Mouse (Mus musculus) CH12F3 (cell line): Measurements from ENCODE around the gene Rita1.

ENCODE experiments used
- in situ Hi-C: fragments of 300-500 bp; cut with MboI; formaldehyde crosslinking; loops from 2 replicates; pipeline ENCODE4 v1.14.3; 2020; ENCODE audit warnings: low sequenced_read_pairs

The Rita1 gene

DNA sequence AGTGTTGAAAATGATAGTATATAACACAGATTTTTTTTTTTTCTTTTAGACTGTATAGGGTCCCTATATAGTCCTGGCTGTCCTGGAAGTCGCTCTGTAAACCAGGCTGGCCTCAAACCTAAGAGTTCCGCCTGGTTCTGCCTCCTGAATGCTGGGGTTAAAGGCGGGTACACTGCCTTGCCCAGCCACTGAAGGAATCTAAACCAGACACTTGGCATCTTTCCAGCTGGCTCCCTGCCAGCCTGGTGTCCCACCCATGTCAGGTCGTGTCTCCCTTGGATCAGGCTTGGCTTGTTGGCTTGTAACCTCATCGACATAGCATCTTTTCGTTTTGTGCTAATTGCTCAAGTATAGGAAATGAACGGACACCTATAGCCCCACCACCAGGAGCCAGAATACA lies 16.2 kb upstream of the Rita1 start:
- in situ Hi-C loops = no loop called here

DNA sequence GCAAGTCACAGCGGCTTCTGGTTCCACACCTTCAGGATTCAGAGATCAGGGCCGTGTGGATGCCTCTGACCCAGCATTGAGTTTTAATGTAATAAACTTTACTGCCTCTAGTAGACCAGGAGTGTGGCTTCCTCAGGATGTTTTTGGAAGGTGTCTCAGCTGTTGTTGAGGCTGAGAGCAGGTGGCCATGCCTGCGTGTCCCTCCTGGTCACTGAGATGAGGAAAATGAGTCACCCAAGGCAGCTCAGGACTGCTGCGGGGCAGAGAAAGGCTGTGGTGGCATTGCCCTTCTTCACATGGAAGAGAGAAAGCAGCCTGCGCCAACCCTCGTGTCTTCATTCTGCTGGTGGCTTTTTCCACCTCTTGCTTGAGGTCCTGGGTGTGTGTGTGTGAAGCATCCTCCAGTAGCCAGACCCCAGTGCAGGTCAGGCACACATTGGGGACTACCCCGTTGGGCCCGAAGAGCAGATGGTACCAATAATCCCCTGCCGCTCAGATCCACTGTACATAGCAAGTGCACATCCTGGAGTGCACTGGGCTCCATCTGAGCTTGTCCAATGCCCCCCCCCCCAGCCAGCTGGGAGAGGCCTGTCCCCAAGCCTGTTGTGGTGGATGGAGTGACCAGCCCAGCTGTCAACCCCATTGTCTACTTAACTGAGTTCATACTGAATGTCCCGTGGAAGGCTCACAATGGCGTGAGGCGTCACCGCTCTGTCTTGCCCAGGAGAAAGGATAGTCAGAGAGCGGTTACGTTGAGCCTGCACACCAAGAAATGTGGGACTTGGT lies 15.3 kb upstream of the Rita1 start:
- in situ Hi-C loops = no loop called here

DNA sequence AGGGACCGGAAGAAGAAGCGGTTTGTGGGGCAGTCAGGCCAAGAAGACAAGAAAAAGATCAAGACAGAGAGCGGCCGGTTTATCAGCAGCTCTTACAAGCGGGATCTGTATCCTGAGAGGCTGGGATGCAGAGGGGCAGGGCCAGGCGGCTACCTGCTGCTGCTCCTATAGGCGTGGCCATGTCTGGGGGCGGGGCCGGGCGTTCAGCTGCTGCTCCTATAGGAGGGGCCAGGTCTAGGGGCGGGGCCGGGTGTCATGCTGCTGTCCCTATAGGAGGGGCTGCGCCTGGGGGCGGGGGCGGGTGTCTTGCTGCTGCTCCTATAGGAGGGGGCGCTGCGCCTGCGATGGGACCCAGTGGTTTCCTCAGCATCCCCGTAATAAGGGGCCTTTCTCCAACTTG lies 14.0 kb upstream of the Rita1 start:
- in situ Hi-C loops = no loop called here

DNA sequence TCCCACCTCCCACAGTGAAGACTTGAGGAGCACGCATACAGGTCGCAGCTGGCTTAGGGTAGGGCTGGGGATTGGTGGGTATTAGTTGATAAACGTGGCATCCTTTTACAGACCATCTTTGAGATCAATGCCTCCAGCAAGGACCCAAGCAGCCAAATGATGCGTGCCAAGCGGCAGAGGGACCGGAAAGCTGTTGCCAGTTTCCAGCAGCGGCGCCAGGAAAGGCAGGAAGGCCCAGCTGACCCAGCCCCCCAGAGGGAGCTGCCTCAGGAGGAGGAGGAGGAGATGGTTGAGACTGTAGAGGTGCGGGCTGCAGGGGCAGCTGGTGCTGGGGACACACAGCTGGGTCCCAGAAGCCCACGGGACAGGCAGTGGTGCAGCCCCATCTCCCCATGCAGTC lies 12.0 kb upstream of the Rita1 start:
- in situ Hi-C loops = no loop called here

DNA sequence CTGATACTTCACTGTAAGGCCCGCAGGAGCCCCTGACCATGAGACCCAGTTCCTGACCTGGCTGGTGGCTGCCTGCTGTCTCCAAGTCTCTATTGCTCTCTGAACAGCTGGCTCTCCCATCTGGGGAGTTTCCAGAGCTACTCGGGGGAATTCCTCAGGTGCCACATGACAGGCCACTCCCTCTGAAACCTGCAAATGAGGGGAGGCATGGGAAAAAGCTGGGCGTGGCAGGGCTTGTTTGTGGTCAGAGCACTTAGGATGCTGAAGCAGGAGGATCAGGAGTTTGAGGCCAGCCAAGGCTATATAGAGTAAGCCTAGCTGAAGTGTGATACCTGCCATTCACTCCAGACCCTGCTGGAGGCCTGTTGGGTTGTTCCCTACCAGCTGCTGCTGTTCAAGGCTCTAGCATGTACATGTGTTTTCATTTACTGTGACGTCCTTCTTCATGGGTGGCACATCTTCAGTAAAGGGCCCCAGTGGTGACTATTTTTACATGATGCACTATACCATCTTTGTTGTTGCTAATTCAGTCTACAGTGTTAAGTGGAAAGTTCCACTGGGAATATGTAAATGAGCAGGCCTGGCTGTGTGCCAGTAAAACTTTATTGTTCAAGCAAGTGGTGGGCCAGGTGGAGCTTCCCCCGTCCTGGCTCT lies 9.9 kb upstream of the Rita1 start:
- in situ Hi-C loops = no loop called here

DNA sequence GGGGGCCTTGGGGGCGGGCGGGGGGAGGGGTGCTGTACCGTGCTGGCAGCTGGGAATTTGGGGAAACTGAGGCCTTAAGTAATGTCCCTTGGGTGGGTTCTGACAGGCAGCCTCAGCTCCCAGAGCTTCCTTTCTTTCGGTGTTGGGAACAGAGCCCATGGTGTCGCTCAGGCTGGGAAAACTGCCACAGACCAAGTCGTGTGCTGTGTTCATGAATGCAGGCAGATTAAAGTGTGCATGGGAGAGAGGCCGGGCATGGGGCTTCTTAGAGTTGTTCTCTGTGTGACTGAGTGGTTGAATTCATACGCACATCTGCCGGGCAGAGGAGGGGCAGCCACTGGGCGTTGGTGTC lies 9.4 kb upstream of the Rita1 start:
- in situ Hi-C loops = no loop called here

DNA sequence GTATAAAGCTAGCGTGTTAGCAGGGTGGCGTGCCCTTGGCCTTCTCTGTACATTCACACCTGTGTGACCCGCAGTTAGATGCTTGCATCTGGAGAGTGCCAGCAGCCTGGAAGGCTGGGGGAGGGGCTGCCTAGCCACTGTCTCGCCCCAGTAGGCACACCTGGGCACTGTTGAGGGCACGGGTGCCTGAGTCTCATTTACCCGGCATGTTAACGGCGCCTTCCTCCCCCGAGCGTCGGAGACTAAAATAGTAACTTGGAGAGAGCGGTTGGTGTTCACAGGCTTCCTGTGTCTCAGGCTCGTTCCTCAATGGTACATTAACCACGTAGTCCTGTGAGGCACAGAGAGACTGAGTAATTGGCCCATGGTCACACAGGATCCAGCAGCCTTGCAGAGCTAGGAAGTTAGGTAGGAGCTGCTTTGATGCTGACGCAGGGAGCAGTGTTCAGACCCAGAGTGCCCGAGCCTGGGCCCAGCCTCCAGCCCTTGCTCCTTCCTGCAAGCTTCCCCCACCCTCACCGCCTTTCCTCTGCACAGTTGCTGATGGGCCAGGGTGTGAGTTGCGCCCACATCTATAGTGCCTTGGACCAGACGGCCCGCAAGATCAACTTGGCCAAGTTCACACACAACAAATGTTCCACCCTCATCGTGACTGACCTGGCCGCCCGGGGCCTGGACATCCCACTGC lies 8.8 kb upstream of the Rita1 start:
- in situ Hi-C loops = no loop called here

DNA sequence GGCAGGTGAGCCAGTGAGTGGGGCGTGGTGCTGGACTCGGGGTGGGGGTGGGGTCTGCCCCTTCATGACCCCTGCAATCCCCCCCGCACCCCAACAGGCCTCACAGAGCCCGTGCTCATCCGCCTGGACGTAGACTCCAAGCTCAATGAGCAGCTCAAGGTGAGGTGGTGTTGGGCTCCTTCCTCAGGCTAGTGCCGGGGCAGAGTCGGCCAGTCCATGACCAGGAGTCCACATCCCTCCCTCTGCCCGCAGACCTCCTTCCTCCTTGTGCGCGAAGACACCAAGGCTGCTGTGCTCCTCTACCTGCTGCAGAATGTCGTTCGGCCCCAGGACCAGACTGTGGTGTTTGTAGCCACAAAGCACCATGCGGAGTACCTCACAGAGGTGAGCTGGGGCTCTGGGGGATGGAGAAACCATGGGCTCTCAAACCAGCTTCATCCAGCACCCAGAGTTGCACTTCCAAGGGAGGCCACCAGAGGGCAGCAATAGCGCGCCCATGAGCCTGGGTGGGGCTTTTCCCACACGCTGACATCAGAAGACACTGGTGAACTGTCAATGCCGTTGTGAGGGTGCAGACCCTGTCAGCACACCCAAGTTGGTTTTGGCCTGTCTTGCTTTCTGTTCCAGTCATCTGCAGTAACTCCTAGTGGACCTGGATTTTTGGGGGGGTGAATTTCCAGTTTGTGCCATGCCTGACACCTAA lies 8.1 kb upstream of the Rita1 start:
- in situ Hi-C loops = no loop called here

DNA sequence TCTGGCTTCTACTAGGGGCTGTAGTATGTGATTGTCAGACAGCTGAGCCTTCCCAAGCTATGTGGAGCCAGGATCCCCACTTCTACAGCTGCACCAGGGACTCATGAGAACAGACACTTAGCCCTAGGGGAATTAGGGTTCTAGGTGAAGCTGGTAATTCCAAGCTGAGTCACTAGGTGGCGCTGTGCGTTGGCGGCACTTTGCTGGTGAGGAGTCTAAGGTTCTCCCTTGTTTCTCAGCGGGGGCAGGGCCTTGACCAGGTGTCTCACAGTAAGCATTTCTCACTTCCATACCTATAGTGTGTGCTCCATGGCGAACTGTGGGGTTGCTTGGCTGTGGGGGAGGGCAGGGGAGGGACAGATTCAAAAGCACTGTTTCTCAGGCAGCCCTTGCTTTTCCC lies 6.8 kb upstream of the Rita1 start:
- in situ Hi-C loops = no loop called here

DNA sequence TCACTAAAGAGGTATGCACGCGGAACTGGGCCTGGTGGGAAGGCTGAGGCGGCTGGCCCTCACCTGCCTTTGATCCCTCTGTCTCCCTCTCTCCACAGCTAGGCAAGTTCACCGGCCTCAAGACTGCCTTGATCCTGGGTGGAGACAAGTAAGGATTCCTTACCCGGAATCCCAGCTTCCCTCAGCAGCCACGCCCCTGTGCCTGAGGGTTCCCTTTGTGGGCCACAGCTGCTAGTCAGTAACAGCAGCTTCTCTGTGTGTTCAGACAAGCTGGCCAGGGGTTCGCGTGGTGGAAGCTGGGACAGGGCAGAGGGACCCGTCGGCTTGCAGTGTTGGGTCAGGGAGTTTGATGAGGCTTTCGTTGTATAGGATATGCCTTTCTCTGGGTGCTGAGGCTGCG lies 6.4 kb upstream of the Rita1 start:
- in situ Hi-C loops = no loop called here

DNA sequence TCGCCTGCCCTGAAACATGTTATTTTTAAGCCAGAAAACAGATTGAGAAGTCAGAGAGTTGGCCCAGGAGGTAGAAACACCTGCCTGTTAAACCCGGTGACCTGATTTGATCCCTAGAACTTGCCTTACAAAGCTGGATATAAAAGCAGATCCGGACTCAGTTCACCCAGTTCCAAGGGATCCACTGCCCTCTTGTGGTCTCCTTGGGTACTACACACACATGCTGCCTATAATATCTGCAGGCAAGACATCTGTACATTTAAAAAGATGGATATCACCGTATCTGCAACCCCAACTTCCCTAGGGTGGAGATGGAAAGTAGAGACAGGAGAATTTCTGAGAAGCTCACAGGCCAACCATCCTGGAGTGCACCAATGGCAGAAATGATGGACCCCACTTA lies 3.5 kb upstream of the Rita1 start:
- in situ Hi-C loops = no loop called here

DNA sequence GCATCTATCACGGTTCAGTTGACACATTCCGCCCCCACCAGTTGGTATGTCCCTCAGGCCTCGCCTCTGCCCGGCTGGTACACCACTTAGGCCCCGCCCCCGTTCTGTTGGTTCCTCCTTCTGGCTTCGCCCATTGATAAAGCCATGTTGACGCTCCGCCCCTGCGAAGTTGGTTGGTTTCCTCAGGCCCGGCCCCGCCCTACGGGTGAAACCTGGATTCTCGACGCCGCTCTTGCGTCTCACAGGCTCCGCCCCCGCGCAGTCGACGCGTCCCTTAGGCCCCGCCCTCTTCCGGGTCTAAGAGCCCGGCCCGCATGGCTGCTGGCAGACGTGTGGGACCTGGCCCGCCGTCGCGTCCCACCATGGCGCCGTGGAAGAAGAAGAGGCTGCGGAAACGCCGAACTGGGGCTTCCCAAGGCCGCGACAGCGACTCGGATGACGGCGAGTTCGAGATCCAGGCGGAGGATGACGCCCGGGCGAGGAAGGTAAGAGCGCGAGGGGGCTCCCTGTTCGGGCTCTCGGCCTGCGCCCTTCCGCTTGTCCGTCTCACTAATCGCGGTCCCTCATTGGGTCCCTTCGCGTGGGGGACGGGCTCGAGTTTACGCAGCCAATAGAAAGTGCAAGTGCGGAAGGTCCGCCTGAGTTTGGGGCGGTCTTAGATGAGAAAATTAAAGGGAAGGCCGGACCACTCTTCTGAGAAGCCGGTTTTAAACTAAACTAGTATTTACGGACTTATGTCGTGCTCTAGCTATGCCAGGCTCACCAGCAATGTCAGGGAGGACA lies 624 bp upstream of the Rita1 start:
- in situ Hi-C loops = no loop called here

DNA sequence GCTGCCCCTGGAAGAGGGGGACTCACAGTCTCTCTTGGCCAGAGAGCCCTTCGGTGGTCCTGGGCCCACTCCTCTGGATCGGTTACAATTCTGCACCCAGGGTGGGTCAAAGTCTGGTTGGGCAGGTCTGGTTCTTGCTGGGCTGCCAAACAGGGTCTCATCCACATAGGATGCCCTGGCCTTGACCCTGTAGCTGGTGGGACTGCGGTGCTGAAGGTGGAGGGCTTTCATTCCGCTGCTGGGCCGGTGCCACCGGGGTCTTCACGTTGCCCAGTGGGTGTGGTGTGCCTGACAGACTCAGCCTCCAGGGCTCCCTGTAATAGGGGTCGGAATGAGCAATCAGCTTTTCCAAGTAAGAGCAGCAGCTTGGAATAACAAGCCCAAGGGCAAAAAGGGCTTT lies 973 bp downstream of the Rita1 start:
- in situ Hi-C loops = no loop called here

DNA sequence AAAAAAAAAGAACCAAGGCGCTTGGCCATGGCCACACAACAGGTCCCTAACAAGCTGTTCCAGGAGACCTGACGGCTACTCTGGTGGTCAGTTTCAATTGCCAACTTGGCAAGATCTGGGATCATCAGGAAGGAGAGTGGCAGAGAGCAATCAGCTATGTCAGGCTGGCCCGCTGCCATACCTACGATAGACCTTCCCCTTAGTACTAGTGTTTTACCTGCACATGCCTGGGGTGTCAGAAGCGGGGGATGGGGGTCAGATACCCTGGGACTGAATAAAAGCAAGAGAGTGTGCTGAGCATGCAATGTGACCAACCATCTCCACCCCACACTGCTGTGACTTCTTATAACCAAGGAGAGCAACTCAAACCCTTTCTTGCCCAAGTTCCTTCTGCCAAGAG lies 1.5 kb downstream of the Rita1 start:
- in situ Hi-C loops = no loop called here

DNA sequence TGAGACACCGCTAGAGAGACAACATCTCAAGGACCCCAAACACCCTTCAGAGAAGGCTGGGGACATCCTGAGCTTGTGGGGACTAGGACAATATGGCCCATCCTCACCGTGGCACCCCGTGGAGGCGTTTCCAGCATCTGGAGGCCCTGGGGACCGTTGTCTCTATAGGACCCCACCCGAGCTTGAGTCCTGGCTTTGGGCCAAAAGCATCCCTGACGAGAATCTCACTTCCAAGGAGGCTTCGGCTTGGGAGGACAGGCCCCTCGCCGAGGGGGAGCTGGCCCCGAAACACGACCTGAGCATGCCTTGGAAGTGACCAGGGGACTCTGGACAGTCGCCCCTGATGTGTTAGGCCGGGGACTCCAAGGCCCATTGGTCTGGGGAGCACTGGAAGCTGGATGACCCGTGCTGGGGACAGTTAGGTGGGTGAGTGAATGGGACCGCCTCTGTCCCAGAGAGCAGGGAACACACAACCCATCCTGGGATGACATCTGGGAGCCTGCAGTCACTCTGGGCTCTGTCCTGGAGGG lies 3.1 kb downstream of the Rita1 start:
- in situ Hi-C loops = no loop called here

DNA sequence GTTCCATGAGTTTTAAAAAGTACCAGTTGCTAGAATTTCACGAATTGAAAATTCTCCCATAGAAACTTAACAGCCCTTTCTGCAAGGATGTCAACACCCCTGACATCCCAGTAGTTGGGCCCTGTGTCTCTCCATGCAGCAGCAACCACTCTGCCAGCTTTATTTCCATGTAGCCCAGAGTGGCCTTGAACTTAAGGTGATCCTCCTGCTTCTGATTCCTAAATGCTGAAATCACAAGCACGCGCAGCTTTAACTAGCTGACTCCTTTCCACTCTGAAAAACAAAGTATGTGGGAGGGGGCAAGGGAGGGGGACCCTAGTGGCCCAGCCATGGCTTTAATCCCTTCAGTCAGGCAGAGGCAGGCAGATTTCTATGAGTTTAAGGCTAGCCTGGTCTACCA lies 5.1 kb downstream of the Rita1 start:
- in situ Hi-C loops = no loop called here

DNA sequence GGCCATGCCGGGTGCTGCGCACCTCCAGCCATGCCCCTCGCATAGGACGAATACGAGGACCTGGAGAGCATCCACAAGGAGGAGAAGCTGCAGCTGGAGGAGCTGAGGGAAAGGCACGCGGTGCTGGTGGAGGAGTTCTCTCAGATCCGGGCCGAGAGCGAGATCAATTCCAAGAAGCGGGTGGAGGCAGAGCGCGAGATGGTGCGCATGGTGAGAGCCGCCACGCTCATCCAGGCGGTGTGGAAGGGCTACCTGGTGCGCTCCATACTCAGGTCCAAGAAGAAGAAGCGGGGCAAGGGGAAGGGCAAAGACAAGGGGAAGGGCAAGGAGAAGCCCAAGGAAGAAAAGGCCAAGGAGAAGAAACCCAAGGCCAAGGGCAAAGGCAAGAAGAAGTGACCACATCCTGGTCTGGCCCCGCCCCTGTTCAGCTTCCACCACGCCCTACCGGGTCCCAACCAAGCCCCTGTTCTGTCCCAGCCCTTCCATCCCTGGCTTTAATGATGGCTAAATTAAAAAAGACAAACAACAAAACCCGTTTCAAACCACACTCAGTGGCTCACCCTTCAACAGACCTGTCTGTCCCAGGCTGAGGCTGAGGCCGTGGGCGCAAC lies 5.7 kb downstream of the Rita1 start:
- in situ Hi-C loops = no loop called here

DNA sequence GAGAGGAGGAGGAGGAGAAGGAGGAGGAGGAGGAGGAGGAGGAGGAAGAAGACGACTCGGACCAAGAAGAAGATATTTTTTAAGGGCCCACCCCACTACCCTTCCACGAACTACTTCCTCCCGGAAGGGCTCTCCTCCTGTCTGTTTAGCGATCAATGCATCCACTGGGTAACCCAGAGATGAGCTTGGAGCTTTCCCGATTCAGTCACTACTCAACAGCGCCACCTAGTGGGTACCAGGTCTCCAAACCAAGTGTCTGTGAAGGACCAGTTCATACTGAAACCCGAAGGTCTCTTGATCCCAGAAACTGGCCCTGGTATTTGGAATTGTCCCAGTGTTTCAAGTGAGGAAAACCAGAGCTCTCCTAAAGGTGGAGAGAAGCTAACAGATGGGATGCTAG lies 6.7 kb downstream of the Rita1 start:
- in situ Hi-C loops = no loop called here

DNA sequence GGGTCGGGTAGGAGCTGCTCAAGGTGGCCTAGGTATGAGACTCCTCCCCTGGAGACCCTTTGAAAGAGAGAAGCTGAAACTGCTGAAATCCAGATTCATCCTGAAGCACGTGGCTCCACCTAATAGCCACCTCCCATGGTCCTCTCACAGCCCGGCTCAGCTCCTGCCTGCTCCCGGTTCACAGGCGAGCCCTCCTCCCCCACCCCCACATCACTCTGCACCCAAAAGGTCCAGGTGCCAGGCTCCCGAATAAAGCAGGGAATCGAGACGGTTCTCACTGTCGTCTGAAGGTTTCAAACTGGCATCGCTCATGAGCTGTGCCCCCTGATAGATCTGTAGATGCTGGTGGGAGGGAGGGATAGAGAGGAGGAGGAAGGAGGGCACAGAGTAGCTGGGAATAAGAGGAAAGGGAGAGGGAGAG lies 7.1 kb downstream of the Rita1 start:
- in situ Hi-C loops = no loop called here

DNA sequence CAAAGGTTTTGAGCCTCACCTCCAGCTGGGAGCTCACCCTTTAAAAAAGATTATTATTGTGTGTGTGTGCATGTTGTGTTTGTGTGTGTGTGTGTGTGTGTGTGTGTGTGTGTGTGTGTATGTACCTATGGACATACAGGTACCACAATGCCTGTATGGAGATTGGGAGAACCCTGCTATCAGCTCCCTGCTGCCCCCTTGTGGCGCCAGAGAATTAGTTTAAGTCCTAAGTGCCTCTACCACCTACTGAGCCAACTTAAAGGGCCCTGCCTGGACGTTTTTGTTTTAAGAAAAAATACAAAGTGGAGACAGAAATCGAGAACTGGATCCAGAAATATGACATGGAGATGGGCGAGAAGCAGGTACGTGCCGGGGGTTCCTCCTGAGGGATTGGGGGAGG lies 7.5 kb downstream of the Rita1 start:
- in situ Hi-C loops = no loop called here
